Mouse (Mus musculus) heart, postnatal 0 days (tissue): ENCODE data around the gene Lrmp. TPM values are rescaled to one million over a fixed set of nuclear protein-coding genes. Genes with fewer than 3 reads are reported as not detected.

ENCODE experiments used
- ATAC-seq: fragments of 200-750 bp; cut with Nextera tagmentation; 2 replicates; pipeline ENCODE4 v1.8.0; 2017; ENCODE audit warnings: low read depth, moderate number of reproducible peaks, moderate library complexity; ENCODE audit not compliant: insufficient read depth
- DNase-seq: peaks from one replicate; pipeline ENCODE4 v3.0.0-alpha.2; 2016; ENCODE audit warnings: low spot score
- H3K27ac ChIP-seq: fragments of 300-500 bp; sonication (generic); 2 replicates; pipeline ENCODE4 v1.5.1; 2014; ENCODE audit warnings: low read depth, mild to moderate bottlenecking
- H3K27me3 ChIP-seq: fragments of 300-500 bp; sonication (generic); 2 replicates; pipeline ENCODE4 v1.6.1; 2014; ENCODE audit warnings: low read length, mixed read lengths; ENCODE audit not compliant: control insufficient read depth, insufficient read depth
- H3K36me3 ChIP-seq: fragments of 300-500 bp; sonication (generic); replicated peaks from 2 replicates; pipeline ENCODE4 v1.6.1; 2014; ENCODE audit warnings: low read length, mixed read lengths; ENCODE audit not compliant: control insufficient read depth, insufficient read depth
- H3K4me1 ChIP-seq: fragments of 300-500 bp; sonication (generic); 2 replicates; pipeline ENCODE4 v1.6.1; 2014; ENCODE audit warnings: antibody characterized with exemption; ENCODE audit not compliant: control insufficient read depth, insufficient read depth
- H3K4me2 ChIP-seq: fragments of 300-500 bp; sonication (generic); 2 replicates; pipeline ENCODE4 v1.6.1; 2014; ENCODE audit warnings: low read depth, mild to moderate bottlenecking, low read length, moderate library complexity
- H3K4me3 ChIP-seq: fragments of 300-500 bp; sonication (generic); 2 replicates; pipeline ENCODE4 v1.5.1; 2014; ENCODE audit warnings: low read depth, low read length
- H3K9ac ChIP-seq: fragments of 300-500 bp; sonication (generic); replicated peaks from 2 replicates; pipeline ENCODE4 v1.6.1; 2014; ENCODE audit warnings: low read depth, low read length, mixed read lengths
- H3K9me3 ChIP-seq: fragments of 300-500 bp; sonication (generic); replicated peaks from 2 replicates; pipeline ENCODE4 v1.6.1; 2016; ENCODE audit warnings: low read length; ENCODE audit not compliant: control insufficient read depth
- CTCF ChIP-seq: IDR thresholded peaks from 2 replicates; pipeline ENCODE4 v1.5.1; 2016; ENCODE audit warnings: antibody characterized with exemption, control low read depth, low read depth
- EP300 ChIP-seq: IDR thresholded peaks from 2 replicates; pipeline ENCODE4 v1.6.1; 2016; ENCODE audit warnings: antibody characterized with exemption, low read depth
- WGBS: fragments of 180-500 bp; shearing (Covaris S2); extraction: QIAGEN DNeasy Blood & Tissue Kit; methylation state at CpG from one replicate; pipeline ENCODE4 v1.1.7; 2014; 5-methylcytosine and 5-hydroxymethylcytosine counted together
- polyA plus RNA-seq: library from polyadenylated mRNA; unstranded; fragments of >200 nt; fragmentation: Nextera tagmentation; extraction: Ambion mirVana; gene quantifications from 2 replicates; pipeline ENCODE4 v1.2.1, GENCODE M21; 2015
- total RNA-seq: library from RNA; depleted of rRNA; stranded (reverse); fragments of >200 nt; gene quantifications from 2 replicates; pipeline ENCODE4 v1.2.3, GENCODE M21; 2014; ENCODE audit warnings: low replicate concordance

The Lrmp gene
- total and polyA plus RNA-seq, 2 experiments from 2014 or later = 0.98 to 4.2 TPM

- WGBS = 63% methylated on average over 4 of the region's 4 CpGs
- no peaks in the 10 kb centered on the region for H3K4me1 ChIP-seq
- H3K36me3 ChIP-seq = no peaks in the 10 kb centered on the region
- H3K27ac ChIP-seq = no peak overlapping the region
- H3K9me3 ChIP-seq = no peaks in the 10 kb centered on the region
- H3K4me3 ChIP-seq = no peak overlapping the region
- ATAC-seq (no peak), DNase-seq (no peak)
- no peak overlapping the region for H3K9ac ChIP-seq
- no peak overlapping the region for H3K4me2 ChIP-seq
- H3K27me3 ChIP-seq = no peaks in the 10 kb centered on the region
- TF ChIP-seq CTCF (no peak), EP300 (no peak)
Observed at GRCm38 (mm10) chr6:145158619-145159018, 43.2 kb downstream of the Lrmp start.

DNA sequence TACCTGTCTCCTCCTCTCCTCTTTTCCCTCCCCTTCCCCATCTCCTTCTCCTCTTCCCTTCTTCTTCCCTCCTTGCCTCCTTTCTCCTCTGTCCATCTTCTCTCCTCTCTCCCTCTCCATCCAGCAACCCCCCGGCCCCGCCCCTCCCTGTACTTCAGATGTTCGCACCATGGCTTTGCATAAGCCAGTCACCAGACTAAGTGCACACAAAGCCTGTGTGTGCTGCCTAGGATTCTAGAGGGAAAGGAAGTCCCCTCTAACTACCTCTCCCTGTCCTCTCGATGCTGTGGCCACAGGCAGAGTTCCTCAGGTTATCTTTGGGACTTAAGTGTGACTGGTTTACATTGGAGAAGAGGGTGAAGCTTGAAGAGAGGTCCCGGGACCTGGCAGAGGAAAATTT, 45.1 kb downstream of the Lrmp start:
- H3K4me2 ChIP-seq = no peak overlapping the region
- H3K27me3 ChIP-seq = no peaks in the 10 kb centered on the region
- no peak for ATAC-seq
- H3K9me3 ChIP-seq = peaks cover 8% of the 10 kb centered on the region; the same call in 1 of the 2 replicates
- no peaks in the 10 kb centered on the region for H3K4me1 ChIP-seq
- TF ChIP-seq EP300 = no peak
- TF ChIP-seq CTCF = no peak
- no peaks in the 10 kb centered on the region; the same call in 1 of the 2 replicates for H3K36me3 ChIP-seq
- no peak overlapping the region for H3K4me3 ChIP-seq
- H3K27ac ChIP-seq = no peak overlapping the region
- 45% methylated on average over 5 of the region's 5 CpGs for WGBS
- no peak for DNase-seq
- no peak overlapping the region for H3K9ac ChIP-seq

DNA sequence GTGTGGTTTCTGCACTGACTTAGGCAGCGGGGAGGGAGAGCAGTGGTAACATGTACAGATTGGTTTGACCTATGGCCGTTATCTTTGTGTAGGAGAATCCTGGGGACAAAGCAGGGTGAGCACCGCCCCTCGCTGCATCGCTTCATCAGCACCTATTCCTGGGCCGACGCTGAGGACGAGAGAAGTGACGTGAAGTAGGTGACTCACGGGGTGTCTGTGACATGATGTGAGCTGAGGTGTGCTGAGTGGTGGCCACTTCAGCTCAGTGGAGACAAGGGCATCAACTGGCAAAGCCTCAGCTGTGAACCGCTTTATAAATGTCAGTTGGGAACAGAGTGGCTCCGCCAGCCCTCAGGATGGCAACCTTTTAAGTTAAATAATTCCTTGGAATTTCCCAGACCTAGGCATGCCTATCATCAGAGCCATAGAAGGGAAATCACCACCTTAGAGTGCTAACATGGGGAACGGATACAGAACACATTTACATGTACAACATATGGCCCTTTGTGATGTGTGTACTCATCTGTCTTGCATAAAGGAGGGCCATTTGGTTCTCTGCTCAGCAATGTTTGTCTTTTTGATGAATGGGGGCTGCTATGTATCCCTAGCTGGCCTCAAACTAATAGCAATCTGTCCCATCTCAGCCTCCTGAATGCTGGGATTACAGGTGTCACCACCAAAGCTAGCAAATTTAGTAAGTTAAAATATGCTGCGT, 56.6 kb downstream of the Lrmp start:
- Histone ChIP-seq H3K36me3 (no peaks in the 10 kb centered on the region), H3K9ac (no peak overlapping the region), H3K4me1 (peaks cover 20% of the 10 kb centered on the region), H3K4me3 (peak overlapping the region; percentile 1; the same call in 1 of the 2 replicates), H3K9me3 (no peaks in the 10 kb centered on the region), H3K27me3 (peaks cover 7% of the 10 kb centered on the region; the same call in 1 of the 2 replicates), H3K27ac (no peak overlapping the region), H3K4me2 (peak overlapping the region; percentile 45)
- DNase-seq (peak; percentile 64), ATAC-seq (peak; percentile 72)
- TF ChIP-seq EP300 (no peak), CTCF (no peak)
- WGBS = 46% methylated on average over 14 of the region's 14 CpGs

- peak overlapping the region; percentile 6; the same call in 1 of the 2 replicates for H3K9ac ChIP-seq
- H3K4me3 ChIP-seq = no peak overlapping the region
- TF ChIP-seq CTCF = no peak
- TF ChIP-seq EP300 = no peak
- peak overlapping the region; percentile 14 for H3K4me2 ChIP-seq
- no peaks in the 10 kb centered on the region for H3K9me3 ChIP-seq
- 8% methylated on average over 11 of the region's 11 CpGs for WGBS
- H3K27ac ChIP-seq = peak overlapping the region; percentile 26; the same call in 1 of the 2 replicates
- H3K4me1 ChIP-seq = peaks cover 20% of the 10 kb centered on the region
- peak; percentile 72 for DNase-seq
- ATAC-seq = peak; percentile 76
- peaks cover 7% of the 10 kb centered on the region; the same call in 1 of the 2 replicates for H3K27me3 ChIP-seq
- no peaks in the 10 kb centered on the region for H3K36me3 ChIP-seq
Observed at GRCm38 (mm10) chr6:145173781-145174191, 58.3 kb downstream of the Lrmp start.

DNA sequence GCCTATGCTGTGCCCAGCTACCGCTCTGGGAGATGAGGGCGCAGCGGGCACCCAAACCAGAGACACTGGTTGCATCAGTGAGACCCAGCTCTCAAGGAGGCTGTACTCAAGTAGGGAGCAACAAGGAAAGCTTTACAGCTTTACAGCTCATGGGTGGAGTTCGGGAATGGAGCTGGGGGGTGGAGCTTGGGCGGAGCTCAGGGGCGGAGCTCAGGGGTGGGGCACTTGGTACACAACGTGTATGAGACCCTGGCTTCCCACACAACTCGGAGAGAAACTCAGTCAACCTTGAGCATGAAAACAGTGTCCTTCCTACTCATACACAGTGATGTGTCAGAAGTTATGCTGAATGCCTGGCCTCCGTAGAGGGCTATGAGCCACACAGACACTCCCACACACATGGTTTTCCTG, 60.1 kb downstream of the Lrmp start:
- DNase-seq (no peak), ATAC-seq (no peak)
- Histone ChIP-seq H3K9me3 (no peaks in the 10 kb centered on the region), H3K4me2 (no peak overlapping the region), H3K27ac (no peak overlapping the region), H3K9ac (no peak overlapping the region), H3K36me3 (no peaks in the 10 kb centered on the region), H3K4me1 (peaks cover 20% of the 10 kb centered on the region), H3K27me3 (peaks cover 7% of the 10 kb centered on the region; the same call in 1 of the 2 replicates), H3K4me3 (no peak overlapping the region)
- 45% methylated on average over 9 of the region's 9 CpGs for WGBS
- TF ChIP-seq EP300 = no peak
